Mouse (Mus musculus) Muller cell, postnatal 12 days (primary cell): Measurements from ENCODE around the gene Itgb1bp1.

ENCODE experiments used
- DNase-seq: peaks from one replicate; pipeline ENCODE4 v3.0.0-alpha.2; 2015; ENCODE audit errors: inconsistent ontology term

The Itgb1bp1 gene

GRCm38 (mm10) chr12:21301932-21302331, 15.8 kb upstream of the Itgb1bp1 start:
- no peak for DNase-seq

DNA sequence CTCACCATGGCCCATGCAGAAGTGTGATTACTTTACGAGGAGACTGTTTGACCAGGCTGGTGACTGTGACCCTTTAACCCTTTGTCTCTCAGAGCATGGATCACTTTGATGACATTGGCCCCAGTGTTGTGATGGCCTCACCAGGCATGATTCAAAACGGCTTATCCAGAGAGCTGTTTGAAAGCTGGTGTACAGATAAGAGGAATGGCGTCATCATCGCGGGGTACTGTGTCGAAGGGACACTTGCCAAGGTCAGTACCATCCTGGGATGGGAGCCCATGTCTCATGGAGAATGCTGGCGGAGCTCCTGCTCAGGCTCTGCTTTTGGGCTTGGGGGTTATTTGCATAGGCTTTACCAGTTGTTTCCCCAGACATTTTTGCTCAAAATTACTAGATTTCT, 15.2 kb upstream of the Itgb1bp1 start:
- DNase-seq = no peak

DNA sequence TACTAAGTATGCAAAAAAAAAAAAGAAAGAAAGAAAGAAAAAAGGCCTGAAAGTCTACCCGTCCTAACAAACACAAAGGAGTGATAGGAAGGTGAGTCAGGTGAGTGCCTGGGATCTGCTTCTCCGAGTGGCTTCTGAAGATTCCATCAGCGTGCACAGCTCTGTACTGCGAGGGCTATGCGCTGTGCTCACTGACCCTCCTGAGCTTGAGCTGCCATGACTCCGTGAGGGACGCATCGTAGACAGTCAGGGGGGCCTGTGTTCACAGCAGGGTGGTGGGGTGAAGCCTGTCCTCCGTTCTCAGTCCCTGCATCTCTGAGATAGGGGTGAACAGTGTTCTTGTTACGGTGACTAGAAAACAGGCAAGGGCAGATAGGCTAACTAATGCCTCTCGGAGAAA, 12.8 kb upstream of the Itgb1bp1 start:
- no peak for DNase-seq

GRCm38 (mm10) chr12:21289651-21290050, 3.6 kb upstream of the Itgb1bp1 start:
- no peak for DNase-seq

- no peak for DNase-seq
Observed at GRCm38 (mm10) chr12:21288716-21289395, 2.8 kb upstream of the Itgb1bp1 start.

DNA sequence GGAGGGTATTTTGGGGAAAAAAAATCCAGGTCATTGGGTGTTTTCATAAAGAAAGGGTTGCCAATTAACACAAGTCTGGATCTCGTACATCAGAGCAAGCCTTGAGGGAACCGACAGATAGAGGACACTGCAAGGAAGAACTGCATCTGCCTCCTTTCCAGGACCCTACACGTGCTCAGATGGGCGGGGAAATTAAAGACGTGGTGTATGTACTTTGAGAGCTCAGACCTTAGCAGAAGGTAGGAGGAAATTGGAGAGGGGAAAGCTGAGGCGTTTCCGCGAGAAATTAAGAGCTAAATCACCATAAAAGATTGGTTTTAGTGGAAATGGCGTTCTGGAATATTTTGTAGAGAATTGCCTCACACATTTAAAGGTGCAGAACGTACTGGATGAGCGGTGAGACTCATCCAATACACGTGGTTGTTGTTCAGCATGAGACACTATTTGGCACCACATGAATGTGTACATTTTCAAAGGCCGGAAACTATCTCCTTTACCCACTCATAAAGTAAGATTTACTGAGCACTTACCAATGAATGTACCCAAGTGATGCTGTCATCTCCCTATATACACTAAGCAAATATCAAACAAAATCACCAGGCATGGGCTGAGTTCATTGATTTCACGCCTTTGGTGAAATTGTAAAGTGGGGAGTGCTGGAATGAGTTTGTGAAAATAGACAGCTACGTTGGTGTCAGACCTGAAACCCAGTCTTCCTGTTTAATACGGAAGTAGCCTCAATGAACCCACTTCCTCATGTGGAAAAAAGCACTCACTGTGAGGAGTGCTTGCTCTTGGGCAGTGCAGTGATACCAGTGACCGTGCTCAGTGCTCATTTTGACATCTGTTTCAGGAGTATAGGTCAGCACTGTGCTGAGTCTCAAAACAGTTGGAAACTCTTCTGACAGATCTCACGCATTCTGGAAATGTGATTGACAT, 897 bp upstream of the Itgb1bp1 start:
- DNase-seq = no peak

DNA sequence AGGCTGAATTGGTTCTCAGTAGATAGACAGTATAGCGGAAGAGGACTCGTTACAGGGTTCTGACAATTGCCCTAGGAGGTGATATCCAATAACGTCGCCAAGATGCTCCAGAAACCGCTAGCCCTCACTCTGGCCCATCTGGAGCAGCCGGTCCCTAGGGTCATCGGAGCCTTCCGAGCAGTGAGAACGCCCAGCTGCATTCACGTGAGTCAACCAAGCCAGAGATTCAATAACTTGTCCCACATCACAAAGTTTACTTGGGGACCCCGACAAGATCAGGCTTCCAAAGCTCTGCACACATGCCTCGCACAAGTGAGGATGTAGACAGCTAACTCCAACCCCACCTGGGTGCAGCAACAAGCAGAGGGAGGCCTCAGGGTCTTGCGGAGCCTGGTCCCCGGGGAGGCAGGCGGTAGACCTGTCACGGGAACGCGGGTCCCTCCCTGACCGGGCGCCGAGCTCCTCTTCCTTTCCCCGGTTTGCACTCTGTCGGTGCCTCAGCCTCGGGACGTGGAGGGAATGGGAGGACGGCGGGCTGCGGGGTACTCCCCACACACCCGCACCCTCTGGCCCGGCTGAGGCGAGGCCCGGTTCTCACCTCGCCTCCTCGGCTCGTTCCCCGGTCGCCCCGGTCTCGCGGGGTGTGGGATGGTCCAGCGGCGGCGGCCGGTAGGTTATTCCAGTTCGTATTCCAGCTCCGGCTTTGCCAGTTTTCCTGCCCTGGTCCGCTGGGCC, 409 bp downstream of the Itgb1bp1 start:
- DNase-seq = no peak

DNA sequence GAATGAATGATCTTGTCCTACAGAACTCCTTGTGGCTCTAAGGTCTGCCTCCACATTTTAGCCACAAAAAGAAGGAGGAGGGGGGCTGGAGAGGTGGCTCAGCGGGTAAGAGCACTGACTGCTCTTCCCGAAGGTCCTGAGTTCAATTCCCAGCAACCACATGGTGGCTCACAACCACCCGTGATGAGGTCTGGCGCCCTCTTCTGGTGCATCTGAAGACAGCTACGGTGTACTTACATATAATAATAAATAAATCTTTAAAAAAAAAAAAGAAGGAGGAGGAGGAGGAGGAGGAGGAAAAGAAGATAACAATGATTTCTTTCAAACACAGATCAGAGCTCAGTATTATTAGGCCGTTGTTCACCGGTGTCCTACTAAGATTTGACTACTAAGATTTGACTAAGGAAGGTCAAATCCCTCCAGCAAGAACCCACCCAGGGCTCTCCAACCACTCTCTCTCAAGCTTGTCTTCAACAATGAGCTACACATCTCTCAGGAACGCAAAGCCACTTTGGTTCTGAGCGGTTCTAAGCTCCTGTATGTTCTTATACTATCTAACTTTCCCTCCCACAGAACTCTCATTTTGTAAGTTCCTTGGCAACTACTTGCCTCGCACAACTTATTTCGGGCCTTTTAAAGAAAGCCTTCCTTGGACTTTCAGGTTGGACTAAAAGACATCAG, 1.2 kb downstream of the Itgb1bp1 start, which contains the start of gene Cpsf3:
TSS of gene Cpsf3 (plus strand) at position 631 of the 681 bp plus-strand sequence.
- DNase-seq = no peak

DNA sequence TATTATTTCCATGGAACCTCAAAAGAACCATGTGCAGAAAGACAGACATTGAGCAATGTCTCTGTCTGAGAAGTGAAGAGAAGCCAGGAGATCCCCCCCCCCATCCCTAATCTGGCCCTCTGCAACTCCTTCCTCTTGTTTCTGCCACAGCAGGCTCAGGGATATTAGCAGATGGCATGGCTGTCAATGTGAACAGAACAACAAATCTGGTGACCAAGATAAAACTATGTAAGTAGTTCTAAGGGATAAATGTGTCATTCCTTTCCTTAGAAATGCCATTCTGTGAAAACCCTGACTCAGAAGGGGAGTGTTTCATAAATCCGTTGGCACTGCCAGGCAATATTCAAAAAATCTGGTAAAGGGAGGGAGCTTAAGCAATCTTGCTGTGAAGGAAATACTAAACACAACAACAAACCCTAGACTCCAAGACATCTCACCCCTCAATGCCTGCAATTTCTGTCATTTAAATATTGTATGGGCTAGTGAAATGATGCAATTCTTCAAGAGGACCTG, 8.7 kb downstream of the Itgb1bp1 start:
- no peak for DNase-seq

DNA sequence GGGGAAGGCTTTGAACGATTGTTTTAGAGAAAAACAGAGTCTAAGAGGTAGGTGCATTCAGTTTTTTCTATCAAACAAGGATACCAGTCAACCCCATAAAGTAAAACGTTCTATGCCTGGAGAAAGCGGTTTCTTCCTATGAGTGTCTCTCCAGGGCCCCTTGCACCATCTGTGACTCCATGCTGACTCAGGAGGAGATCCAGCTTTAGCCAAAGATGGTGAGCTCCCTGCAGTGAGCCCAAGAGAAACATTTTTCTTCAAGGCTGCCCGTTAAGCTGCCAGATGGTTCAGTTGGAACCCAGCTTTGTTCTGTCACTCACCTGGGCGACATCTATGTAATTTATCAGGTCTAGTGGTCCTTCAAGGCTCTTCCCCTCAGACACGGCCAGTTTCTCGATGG, 11.6 kb downstream of the Itgb1bp1 start:
- DNase-seq = no peak

DNA sequence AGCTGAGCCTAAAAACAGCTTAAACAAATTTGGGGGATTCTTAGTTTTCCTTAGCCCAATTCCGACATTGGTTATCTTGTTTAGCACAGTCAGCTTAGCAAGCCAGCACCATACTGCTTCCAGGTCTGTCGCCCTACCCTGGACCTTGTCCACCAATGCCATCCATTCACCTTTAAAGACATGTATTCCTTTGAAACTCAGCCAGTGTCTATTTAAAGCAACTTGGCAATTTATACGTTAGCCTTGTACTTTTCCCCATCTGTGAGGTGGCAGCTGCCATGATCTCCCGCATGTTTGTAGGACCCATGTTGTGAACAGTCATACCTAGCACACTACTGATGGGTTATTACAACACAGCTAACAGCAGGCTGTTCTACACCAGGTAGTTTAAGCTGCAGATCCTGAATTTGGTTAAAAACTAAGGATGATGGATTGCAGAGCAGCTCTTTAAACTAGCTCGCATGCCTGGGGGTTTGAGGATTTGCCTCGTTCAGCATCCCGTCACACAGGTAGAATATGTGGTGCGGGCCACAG, 17.9 kb downstream of the Itgb1bp1 start:
- DNase-seq = no peak

- DNase-seq = no peak
Observed at GRCm38 (mm10) chr12:21266784-21267098, 19.3 kb downstream of the Itgb1bp1 start.

GRCm38 (mm10) chr12:21265946-21266783, 19.9 kb downstream of the Itgb1bp1 start:
- peak; percentile 60 for DNase-seq

DNA sequence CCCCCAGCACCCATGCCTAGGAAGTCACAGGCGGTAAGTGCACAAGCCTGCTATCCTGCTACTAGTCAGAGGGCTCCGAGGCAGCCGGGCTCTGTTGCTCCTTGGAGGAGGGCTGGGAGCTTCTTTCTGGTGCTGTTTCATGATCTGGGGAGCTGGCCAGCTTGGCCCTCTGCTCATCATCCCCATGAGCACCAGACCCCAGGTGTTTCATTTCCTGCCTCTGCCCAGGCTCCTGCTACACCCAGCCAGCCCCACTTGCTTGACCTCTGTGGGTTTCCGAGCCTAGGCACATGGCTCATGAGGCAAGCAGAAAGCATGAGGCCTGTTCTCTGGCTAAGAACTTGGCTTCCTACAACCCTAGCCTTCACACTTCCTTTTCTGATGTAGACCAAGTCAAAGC, 20.6 kb downstream of the Itgb1bp1 start:
- DNase-seq = no peak

- DNase-seq = no peak
Observed at GRCm38 (mm10) chr12:21264970-21265369, 21.1 kb downstream of the Itgb1bp1 start.

DNA sequence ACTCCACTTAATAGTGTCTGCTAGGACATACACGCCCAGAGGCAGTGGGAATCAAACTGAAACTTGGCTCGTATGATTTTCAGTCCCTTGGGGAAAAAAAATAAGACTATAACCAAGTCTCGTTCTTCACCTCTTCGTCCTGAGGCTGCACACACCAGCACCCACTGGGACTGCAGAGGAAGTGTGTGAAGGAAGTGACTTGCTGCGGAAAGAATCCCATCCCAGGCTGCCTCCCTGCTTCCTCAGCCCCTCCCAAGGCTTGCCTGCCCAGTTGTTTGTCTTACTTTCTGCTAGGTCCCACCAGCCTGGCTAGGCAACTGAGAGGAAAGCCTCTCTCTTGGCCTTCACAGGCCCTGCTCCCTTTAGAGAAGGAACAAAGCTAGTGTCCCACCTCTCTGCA, 21.8 kb downstream of the Itgb1bp1 start:
- DNase-seq = no peak

GRCm38 (mm10) chr12:21263256-21263655, 22.8 kb downstream of the Itgb1bp1 start:
- no peak for DNase-seq

DNA sequence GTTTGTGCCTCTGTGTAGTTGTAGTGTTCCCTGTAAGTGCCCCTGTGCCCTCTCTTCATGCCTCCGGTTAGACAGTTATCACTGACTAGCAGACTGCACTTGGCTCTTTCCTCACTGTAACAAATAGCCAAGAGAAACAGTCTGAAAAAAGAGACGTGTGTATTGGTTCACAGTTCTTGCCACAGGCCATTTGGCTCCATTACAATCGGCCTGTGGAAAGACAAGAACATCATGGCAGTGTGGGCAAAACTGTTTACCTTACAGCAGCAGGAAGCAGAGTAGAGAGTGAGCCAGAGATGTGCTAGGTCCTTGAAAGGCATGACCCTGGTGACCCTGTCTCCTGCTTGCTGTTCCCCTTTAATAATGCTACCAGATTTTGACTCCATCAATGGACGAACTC, 24.6 kb downstream of the Itgb1bp1 start:
- no peak for DNase-seq

DNA sequence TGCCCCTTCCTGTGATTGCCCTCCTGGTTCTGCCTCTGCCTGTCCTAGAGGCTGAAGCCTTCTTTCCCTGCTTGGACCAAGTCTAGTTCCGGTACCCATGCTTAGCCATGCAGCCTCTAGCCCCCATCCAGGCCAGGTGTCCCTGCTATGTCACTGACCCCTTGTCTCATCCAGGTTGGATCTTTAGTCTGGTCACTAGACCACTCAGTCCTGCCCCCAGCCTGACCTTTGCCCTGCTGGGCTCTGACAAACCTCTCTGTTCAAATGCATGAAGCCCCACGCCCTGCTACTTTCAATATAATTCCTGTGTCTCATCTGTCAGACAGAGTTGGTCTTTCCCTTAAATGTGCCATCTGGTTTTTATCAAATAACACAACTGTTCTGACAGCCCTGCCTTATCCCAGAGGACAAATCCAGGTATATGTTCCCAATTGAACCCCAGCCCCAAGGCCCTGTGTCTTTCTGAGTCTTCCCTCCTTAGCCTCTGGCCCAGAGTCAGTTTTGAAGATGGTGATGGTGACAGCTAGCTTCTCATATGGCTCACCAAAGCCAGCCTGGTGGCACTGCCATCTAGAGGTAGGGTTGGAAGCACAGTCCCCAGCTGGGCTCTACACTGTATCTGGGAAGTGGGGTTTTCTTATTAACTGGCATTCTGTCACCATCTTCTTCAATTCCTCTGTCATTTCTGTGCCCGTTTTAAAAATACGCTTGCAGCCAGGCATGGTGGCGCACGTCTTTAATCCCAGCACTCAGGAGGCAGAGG, 25.4 kb downstream of the Itgb1bp1 start:
- no peak for DNase-seq
